Mouse (Mus musculus): ENCODE results near the gene Adamts2.

Gene Adamts2

DNA sequence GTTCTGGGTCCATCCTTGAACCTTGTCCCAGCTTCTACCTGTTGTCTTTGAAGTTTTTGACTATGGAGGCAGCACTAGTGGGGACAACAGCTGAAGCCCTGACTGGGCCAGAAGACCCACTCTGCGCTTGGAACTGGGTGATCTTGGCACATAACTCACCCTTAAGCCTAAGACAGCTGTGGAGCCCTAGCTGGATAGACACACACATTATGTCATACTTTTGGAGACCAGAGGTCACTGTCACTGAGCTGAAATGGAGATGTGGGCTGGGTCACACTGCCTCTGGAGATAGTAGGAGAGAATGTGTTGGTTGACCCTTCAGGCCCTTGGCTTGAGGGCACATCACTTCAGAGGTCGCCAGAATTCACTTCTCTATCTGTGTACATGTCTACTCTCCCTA, 69.5 kb downstream of the Adamts2 start:
- DNase-seq (ENCODE audit: extremely low spot score, low spot score), result no peak

DNA sequence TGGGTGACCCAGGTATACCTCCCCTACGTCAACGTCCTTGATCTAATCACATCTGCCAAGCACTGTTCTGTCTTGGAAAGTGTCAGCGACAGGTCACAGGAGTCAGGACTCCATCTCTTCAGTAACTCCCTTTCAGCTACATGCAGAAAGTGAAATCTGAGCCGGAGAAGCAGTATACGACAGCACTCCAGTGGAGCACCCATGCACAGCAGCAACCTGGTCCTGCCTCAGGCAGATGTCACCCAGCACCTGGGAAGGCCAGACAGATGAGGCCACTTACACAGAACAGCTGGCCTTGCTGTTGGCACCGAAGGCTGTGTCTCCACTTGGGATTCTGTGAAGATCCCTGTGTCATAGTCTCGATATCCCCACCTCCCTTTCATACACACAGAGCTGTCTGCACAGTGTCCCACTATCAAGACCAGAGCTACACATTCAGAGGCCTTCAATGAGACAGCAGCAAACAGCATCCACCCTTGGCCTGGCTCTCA, 70.0 kb downstream of the Adamts2 start:
- DNase-seq (ENCODE audit: extremely low spot score, low spot score), result no peak

GRCm38 (mm10) chr11:50672866-50673265, 71.0 kb downstream of the Adamts2 start:
- DNase-seq (ENCODE audit: extremely low spot score, low spot score), result no peak

DNA sequence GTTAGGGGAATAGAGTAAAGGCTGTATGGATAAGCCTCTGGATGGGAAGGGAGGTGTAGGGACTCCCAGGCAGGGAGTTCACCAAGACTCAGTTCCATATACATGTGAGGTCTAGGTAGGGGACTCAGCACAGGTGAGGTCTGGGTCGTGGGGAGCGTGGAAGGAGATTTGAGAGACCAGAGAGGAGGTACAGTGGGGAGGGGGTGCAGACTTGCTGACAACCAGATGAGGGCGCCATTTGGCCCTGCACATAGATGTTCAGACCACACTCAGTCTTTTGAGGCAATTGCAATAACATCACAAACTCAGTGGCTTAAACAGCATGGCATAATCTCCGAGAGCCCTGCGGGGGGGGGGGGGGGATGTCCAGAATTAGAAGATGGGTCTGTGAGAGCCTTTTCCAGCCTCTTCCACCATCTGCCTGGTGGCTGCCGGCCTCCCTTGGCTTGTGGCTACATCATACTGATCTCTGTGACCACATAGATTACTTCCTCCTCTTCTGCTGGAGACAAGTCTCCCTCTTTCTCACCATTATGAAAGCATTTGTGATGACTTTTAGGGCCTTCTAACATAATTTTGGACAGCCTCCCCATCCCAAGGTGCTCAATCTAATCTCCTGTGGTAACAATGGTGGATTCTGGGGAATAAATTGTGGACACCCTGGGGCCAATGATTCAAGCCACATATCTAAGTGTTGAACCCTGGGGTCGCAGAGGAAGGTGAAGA, 71.8 kb downstream of the Adamts2 start:
- no peak for DNase-seq (ENCODE audit: extremely low spot score, low spot score)

DNA sequence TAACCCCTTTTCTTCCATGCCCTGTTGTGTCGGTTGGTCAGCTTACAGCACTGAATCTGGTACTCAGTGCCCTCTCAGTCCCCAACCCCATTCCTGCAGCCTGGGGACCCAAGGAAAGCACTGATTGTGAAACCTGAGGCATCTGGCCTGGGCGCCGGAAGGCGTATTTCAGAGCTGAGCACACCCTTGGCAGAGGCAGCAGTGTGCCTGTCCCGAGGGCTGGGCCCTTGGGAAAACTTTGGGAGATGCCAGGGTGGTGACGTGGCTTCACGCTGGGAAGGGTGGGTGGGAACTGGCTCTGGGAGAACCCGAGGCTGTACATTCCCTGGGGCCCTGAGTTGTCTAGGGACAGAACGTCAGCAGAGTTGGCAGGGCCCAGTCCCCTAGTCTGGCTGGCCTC, 72.5 kb downstream of the Adamts2 start:
- no peak for DNase-seq (ENCODE audit: extremely low spot score, low spot score)

DNA sequence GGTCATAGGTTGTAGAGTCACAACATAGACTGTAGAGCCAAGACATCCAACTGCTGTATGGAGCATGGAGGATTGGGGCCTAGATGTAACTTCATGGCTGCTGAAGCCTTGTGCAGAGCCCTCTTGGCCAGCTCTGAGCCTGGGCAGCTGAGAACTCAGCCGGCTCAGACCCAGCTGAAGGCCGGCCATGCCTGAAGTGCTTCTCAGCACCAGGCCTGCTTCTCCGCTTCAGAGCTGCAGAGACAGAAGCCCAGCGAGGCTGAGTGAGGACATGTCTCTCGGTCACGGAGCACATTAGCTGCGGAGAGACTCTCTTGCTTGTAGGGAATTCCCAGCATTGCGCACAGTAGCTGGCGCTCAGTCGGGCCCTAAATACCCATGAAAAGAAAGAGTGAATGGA, 76.8 kb downstream of the Adamts2 start:
- no peak for DNase-seq (ENCODE audit: extremely low spot score, low spot score)

GRCm38 (mm10) chr11:50681940-50682339, 80.1 kb downstream of the Adamts2 start:
- no peak for DNase-seq (ENCODE audit: extremely low spot score, low spot score)

DNA sequence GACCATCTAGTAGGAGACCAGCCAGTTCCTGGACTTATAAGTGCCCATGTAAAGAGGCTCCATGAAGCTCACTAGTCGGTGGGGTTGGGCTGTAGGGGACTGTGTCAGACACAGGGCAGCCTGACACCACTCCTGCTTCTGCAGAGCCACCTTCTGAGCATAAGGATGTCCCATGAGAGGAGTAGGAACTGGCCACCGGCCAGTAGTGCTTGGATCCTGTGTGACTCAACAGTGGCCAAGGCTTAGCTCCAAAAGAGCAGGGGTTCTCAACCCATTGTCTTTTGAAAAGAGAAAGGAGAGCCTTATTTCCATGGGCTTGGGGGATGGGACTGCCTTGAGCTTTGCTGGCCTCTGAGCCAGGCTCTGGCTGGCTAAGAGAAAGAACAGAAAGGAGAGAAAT, 81.9 kb downstream of the Adamts2 start:
- no peak for DNase-seq (ENCODE audit: extremely low spot score, low spot score)

GRCm38 (mm10) chr11:50688584-50688983, 86.7 kb downstream of the Adamts2 start:
- DNase-seq (ENCODE audit: extremely low spot score, low spot score), result no peak

DNA sequence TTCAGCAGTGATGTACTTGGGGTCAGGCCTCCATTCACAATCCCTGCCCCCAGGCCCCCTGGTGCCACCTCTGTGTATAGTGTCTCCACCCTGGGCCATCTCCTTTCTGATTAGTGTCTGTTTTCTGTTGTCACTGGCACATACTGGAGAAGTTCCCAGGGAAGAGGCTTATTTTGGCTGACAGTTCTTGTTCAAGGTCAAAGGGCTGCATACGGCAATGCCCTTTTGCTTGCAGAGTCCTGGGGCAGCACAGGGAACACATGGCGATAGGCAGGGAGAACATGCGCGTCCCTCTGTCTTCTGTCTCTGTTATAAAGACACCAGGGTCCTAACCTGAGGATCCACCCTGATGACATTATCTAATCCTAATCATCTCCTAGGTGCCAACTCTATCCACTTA, 87.8 kb downstream of the Adamts2 start:
- no peak for DNase-seq (ENCODE audit: extremely low spot score, low spot score)

DNA sequence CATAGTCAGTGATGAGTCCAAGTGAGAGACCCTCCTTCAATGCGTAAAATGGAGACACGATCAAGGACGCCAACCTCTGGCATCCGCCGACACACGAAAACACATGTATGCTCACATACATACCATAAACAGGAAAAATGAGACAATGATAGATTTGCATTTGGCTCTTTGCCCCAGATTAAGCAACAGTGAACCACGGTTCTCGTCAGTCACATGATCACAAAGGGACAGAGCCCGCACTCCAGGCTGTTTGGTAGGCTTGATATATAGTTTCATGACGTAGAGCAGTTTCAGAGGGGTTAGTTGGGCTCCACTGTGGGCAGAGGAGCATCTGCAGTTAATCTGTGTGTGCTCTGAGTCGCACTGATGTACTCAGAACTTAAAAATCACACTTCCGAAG, 98.1 kb downstream of the Adamts2 start:
- DNase-seq (ENCODE audit: extremely low spot score, low spot score), result no peak

GRCm38 (mm10) chr11:50700496-50700895, 98.6 kb downstream of the Adamts2 start:
- DNase-seq (ENCODE audit: extremely low spot score, low spot score), result no peak

DNA sequence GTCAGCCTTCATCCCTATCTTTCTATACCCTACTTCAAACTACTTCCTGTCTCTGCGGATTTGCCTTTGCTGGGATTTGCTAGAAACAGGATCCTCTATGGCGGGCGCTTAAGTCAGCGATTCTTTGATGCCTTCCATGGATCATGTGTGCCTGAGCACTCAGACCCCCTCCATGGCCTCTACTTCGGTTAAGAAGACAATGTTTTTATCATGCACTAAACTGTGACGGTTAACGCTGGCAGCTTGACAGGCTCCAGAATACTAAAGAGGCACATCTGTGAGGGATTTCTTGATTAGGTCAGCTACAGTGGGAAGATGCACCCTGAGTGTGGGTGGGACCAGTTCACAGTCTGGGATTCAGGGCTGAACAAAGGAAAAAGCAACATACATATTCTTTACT, 101.5 kb downstream of the Adamts2 start:
- DNase-seq (ENCODE audit: extremely low spot score, low spot score), result no peak

GRCm38 (mm10) chr11:50704511-50704910, 102.6 kb downstream of the Adamts2 start:
- DNase-seq (ENCODE audit: extremely low spot score, low spot score), result no peak

- no peak for DNase-seq (ENCODE audit: extremely low spot score, low spot score)
These were observed 105.4 kb downstream of the Adamts2 start for GRCm38 (mm10) chr11:50707259-50707658.

GRCm38 (mm10) chr11:50713610-50714202, 111.8 kb downstream of the Adamts2 start:
- DNase-seq (ENCODE audit: extremely low spot score, low spot score), result no peak

DNA sequence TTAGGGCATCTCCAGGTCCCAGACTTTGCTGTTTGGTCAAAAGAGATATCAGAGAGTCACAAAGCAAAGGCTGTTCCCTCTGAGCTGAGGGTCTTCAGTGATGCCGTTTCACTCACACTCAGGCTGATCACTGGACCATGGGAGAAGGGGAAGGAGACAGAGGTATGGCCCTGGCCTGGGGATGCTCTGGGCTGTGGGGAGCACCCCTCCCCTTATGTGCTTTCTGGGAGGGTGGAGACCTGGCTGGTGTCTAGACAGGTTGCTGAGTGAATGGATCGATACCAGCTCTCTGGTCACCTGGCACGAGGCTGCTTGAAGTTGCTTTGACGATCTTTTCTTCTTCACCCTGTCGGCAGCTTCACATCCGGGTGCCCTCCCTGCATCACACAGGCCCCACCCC, 113.2 kb downstream of the Adamts2 start:
- DNase-seq (ENCODE audit: extremely low spot score, low spot score), result no peak

GRCm38 (mm10) chr11:50717381-50717897, 115.6 kb downstream of the Adamts2 start:
- no peak for DNase-seq (ENCODE audit: extremely low spot score, low spot score)

DNA sequence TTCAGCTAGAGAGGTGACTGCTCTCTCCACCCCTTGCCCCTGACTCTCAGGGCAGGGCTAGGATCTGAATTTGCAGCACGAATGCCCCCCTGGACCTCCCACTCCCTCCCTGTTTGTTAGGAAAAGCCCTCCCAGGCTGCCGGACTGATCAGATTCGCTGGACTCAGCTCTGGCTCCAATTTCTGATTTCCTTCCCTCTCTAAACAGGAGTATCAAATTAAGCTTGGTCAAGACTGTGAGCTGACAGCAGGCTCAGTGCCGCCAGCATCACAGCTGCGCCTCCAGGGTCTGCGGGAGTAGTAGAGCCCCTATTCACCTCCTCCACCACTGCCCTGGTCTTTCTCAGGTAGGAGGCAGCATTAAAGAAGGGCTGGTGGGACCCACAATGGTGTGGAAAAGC, 117.0 kb downstream of the Adamts2 start:
- DNase-seq (ENCODE audit: extremely low spot score, low spot score), result no peak

DNA sequence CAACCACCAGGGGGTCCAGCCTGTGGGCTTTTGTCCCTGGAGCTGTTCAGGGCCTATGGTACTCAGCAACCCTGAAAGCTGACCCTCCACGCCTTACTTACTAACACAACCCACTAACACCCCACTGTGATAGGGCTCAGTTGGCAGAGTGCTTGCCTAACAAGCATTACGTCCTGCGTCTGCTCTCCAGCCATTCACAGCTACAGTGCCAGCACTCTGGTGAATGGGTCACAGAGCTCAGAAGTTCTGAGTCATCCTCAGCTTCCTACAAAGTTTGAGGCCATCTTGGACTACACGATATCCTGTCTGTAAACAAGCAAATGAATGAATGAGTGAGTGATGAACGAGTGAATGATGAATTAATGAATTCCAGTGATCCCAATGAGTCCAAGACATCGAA, 118.5 kb downstream of the Adamts2 start:
- DNase-seq (ENCODE audit: extremely low spot score, low spot score), result no peak

- no peak for DNase-seq (ENCODE audit: extremely low spot score, low spot score)
These were observed 119.1 kb downstream of the Adamts2 start for GRCm38 (mm10) chr11:50720856-50721550.

DNA sequence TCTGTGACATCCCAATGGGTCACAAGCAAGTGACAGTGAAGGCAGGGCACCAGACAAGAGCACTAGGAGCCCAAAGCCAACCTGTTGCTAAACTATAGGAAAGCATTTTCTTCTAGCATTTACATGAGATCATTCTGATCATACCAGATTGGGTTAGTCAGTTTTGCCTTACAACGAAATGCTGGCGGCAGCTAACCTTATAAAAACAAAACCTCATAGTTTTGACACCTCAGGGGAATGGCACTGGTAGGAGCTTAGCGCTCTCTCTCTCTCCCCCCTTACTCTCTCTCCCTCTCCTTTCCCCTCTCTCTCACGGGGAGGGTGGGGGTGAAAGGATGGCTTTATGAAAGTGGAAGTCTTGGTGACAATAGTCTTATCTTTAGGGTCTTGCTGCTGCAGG, 123.7 kb downstream of the Adamts2 start:
- DNase-seq (ENCODE audit: extremely low spot score, low spot score), result no peak

All from neural tube, embryonic 10.5 days (tissue).